Mouse (Mus musculus) forebrain, embryonic 15.5 days (tissue): ENCODE data around the gene Bglap2. TPM values are rescaled to one million over a fixed set of nuclear protein-coding genes. Genes with fewer than 3 reads are reported as not detected.
"Not testable (repeated sequence)": the region's sequence is repeated elsewhere in the genome, so short reads cannot be mapped to it uniquely, and the experiment has no call there.

Experiments
- ATAC-seq: fragments of 200-750 bp; cut with Nextera tagmentation; replicated peaks from 2 replicates; pipeline ENCODE4 v1.8.0; 2017; ENCODE audit warnings: mild to moderate bottlenecking, moderate TSS enrichment, moderate library complexity
- H3K27ac ChIP-seq: fragments of 300-500 bp; sonication (generic); replicated peaks from 2 replicates; pipeline ENCODE4 v1.5.1; 2015; ENCODE audit warnings: mild to moderate bottlenecking, inconsistent platforms
- H3K27me3 ChIP-seq: fragments of 300-500 bp; sonication (generic); 2 replicates; pipeline ENCODE4 v1.6.1; 2015; ENCODE audit warnings: inconsistent platforms
- H3K36me3 ChIP-seq: fragments of 300-500 bp; sonication (generic); 2 replicates; pipeline ENCODE4 v1.6.1; 2015; ENCODE audit warnings: mild to moderate bottlenecking, inconsistent platforms
- H3K4me1 ChIP-seq: fragments of 300-500 bp; sonication (generic); 2 replicates; pipeline ENCODE4 v1.6.1; 2015; ENCODE audit warnings: inconsistent platforms
- H3K4me2 ChIP-seq: fragments of 300-500 bp; sonication (generic); replicated peaks from 2 replicates; pipeline ENCODE4 v1.6.1; 2015; ENCODE audit warnings: mild to moderate bottlenecking, inconsistent platforms
- H3K4me3 ChIP-seq: fragments of 300-500 bp; sonication (generic); 2 replicates; pipeline ENCODE4 v1.5.1; 2015; ENCODE audit warnings: mild to moderate bottlenecking, inconsistent platforms
- H3K9ac ChIP-seq: fragments of 300-500 bp; sonication (generic); replicated peaks from 2 replicates; pipeline ENCODE4 v1.6.1; 2015; ENCODE audit warnings: mild to moderate bottlenecking, inconsistent platforms
- H3K9me3 ChIP-seq: fragments of 300-500 bp; sonication (generic); 2 replicates; pipeline ENCODE4 v1.6.1; 2016; ENCODE audit warnings: inconsistent platforms
- WGBS: fragments of 180-500 bp; shearing (Covaris S2); methylation state at CpG from one replicate; pipeline ENCODE4 v1.1.7; 2015; ENCODE audit warnings: mixed read lengths; 5-methylcytosine and 5-hydroxymethylcytosine counted together
- polyA plus RNA-seq: library from polyadenylated mRNA; unstranded; fragments of >200 nt; fragmentation: Nextera tagmentation; extraction: Ambion mirVana; gene quantifications from 2 replicates; pipeline ENCODE4 v1.2.1, GENCODE M21; 2015

The Bglap2 gene
- polyA plus RNA-seq, 1 experiment from 2014 or later, result not detected

DNA sequence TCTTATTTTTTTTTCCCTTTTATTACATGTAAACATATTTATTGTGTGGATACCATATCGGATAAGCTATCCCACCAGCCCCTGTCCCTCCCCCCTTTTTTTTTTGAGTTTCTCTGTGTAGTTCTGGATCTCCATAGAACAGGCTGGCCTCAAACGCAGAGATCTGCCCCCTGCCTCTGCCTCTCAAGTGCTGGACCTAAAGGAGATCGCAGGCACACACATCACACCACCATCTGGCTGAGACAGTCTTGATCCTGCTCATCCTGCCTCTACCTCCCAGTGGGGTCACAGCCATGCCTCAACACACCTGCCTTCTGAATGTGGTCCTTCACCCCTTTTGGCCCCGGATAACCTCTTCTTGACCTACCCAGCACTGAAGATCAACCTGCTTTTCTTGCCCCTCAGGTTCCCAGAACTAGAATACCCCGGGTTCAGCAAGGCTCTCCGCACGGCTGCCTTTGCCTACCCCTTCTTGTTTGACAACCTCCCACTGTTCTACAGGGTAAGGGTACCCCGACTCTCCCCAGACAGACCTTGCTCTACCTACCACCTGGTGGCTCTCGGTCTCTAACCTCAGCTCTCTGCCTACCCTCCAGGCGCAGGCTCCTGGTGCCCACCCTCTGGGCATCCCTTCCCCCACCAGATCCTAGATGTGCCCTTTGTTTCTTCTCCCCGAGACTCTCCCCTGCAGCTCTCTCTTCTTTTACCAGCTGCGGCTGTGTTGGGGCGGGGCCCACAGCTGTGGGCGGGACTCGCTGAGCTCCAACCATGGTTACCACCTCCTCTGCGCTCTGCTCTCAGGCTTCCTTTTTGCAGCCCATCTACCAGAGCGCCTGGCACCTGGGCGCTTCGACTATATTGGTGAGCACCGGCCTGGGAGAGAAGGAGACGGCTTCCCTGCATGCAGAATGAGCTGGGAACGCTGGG, 3.2 kb upstream of the Bglap2 start:
- peak overlapping the region; percentile 29 for H3K4me3 ChIP-seq
- H3K4me1 ChIP-seq, H3K36me3 ChIP-seq, H3K27me3 ChIP-seq, H3K9me3 ChIP-seq: not testable (repeated sequence)
- H3K4me2 ChIP-seq, result peak overlapping the region; percentile 41
- ATAC-seq, result peak; percentile 91
- H3K27ac ChIP-seq, result peak overlapping the region; percentile 84
- WGBS, result 4% methylated on average over 22 of the region's 22 CpGs
- H3K9ac ChIP-seq, result peak overlapping the region; percentile 47

DNA sequence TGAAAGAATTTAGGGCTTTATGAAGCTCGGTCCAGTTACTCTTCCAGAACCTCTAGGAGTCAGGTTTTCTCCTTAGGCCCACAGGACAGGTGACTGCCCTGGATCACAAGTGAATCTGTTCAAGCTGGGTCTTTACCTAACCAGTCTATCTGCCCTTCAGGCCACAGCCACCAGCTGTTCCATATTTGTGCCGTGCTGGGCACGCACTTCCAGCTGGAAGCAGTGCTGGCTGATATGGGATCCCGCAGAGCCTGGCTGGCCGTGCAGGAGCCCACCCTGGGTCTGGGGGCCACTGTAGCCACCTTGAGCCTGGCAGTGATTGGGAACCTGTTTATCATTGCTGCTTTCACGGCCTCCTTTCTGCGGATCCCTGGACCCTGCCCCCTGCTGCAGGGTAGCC, 1.9 kb downstream of the Bglap2 start:
- not testable (repeated sequence) for H3K36me3 ChIP-seq, H3K4me3 ChIP-seq, H3K9ac ChIP-seq, H3K27me3 ChIP-seq, H3K9me3 ChIP-seq, H3K4me1 ChIP-seq
- Histone ChIP-seq H3K4me2 (peak overlapping the region; percentile 18; the same call in 1 of the 2 replicates), H3K27ac (peak overlapping the region; percentile 80)
- 23% methylated on average over 7 of the region's 7 CpGs for WGBS
- 0 out of 2 replicates have a peak, but pooled peaks have one; percentile 29 for ATAC-seq

GRCm38 (mm10) chr3:88375750-88376626, 2.5 kb downstream of the Bglap2 start:
- H3K4me1 ChIP-seq, H3K9me3 ChIP-seq, H3K27me3 ChIP-seq, H3K36me3 ChIP-seq: not testable (repeated sequence)
- H3K27ac ChIP-seq, result peak overlapping the region; percentile 80
- peak; percentile 94 for ATAC-seq
- peak overlapping the region; percentile 5; the same call in 1 of the 2 replicates for H3K9ac ChIP-seq
- H3K4me3 ChIP-seq, result peak overlapping the region; percentile 9; the same call in 1 of the 2 replicates
- WGBS, result 9% methylated on average over 19 of the region's 19 CpGs
- H3K4me2 ChIP-seq, result peak overlapping the region; percentile 18

GRCm38 (mm10) chr3:88372643-88373042, 5.9 kb downstream of the Bglap2 start, which contains the start of gene Bglap3:
Bglap3 (minus strand) TSS chr3:88372743.
- not testable (repeated sequence) for H3K4me2 ChIP-seq, H3K9ac ChIP-seq, ATAC-seq, H3K36me3 ChIP-seq, H3K27me3 ChIP-seq, H3K27ac ChIP-seq, H3K4me1 ChIP-seq, H3K4me3 ChIP-seq, H3K9me3 ChIP-seq
- WGBS, result 94% methylated on average over 9 of the region's 9 CpGs

- H3K4me1 ChIP-seq, H3K9ac ChIP-seq, H3K4me3 ChIP-seq, H3K4me2 ChIP-seq, H3K9me3 ChIP-seq, ATAC-seq, H3K36me3 ChIP-seq, H3K27ac ChIP-seq, H3K27me3 ChIP-seq: not testable (repeated sequence)
- WGBS, result 95% methylated on average over 7 of the region's 7 CpGs
Observed at GRCm38 (mm10) chr3:88368511-88368910, 10.0 kb downstream of the Bglap2 start.

GRCm38 (mm10) chr3:88367517-88367916, 11.0 kb downstream of the Bglap2 start:
- H3K27ac ChIP-seq, H3K4me2 ChIP-seq, H3K4me3 ChIP-seq, H3K36me3 ChIP-seq, H3K27me3 ChIP-seq, H3K4me1 ChIP-seq, H3K9me3 ChIP-seq, H3K9ac ChIP-seq: not testable (repeated sequence)
- ATAC-seq, result 0 out of 2 replicates have a peak, but pooled peaks have one; percentile 24
- WGBS, result 45% methylated on average over 3 of the region's 7 CpGs

DNA sequence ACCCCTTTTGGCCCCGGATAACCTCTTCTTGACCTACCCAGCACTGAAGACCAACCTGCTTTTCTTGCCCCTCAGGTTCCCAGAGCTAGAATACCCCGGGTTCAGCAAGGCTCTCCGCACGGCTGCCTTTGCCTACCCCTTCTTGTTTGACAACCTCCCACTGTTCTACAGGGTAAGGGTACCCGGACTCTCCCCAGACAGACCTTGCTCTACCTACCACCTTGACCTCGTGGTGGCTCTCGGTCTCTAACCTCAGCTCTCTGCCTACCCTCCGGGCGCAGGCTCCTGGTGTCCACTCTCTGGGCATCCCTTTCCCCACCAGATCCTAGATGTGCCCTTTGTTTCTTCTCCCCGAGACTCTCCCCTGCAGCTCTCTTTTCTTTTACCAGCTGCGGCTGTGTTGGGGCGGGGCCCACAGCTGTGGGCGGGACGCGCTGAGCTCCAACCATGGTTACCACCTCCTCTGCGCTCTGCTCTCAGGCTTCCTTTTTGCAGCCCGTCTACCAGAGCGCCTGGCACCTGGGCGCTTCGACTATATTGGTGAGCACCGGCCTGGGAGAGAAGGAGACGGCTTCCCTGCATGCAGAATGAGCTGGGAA, 11.6 kb downstream of the Bglap2 start:
- peak overlapping the region; percentile 35 for H3K4me2 ChIP-seq
- WGBS, result 2% methylated on average over 22 of the region's 22 CpGs
- H3K4me3 ChIP-seq, result peak overlapping the region; percentile 35
- H3K27me3 ChIP-seq, H3K36me3 ChIP-seq, H3K4me1 ChIP-seq, H3K9me3 ChIP-seq: not testable (repeated sequence)
- ATAC-seq, result peak; percentile 89
- H3K27ac ChIP-seq, result peak overlapping the region; percentile 80
- H3K9ac ChIP-seq, result peak overlapping the region; percentile 43; the same call in 1 of the 2 replicates

- no peak for ATAC-seq
- no peak overlapping the region for H3K27ac ChIP-seq
- H3K4me1 ChIP-seq, result no peaks in the 10 kb centered on the region
- peaks cover 9% of the 10 kb centered on the region; the same call in 1 of the 2 replicates for H3K27me3 ChIP-seq
- WGBS, result 43% methylated on average over 34 of the region's 34 CpGs
- no peaks in the 10 kb centered on the region for H3K9me3 ChIP-seq
- peak overlapping the region; percentile 35; the same call in 1 of the 2 replicates for H3K4me2 ChIP-seq
- H3K4me3 ChIP-seq, result no peak overlapping the region
- H3K36me3 ChIP-seq, result peaks cover 15% of the 10 kb centered on the region
- H3K9ac ChIP-seq, result no peak overlapping the region
Observed at GRCm38 (mm10) chr3:88365705-88366361, 12.7 kb downstream of the Bglap2 start.

DNA sequence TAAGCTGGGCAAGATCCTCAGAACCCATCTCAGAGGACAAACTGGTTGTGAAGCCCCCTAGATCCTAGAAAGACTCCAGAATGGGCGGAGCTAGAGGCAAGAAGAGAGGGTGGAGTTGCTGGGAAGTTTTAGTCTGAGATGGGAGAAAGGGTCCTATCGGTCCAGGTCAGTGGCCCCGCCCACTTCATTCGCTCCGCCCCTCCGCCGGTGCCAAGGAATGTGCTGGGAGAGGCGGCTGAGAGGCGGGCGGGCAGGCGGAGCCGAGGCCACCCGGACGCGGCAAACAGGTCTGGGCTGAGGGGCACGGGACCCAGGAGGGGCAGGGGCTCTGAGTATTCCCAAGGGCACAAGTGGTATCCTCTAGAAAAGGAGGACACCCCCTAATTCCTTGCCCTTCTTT, 14.2 kb downstream of the Bglap2 start, which contains the start of gene Paqr6:
Gene Paqr6 (plus strand): TSS at position 248 of the 400 bp plus-strand sequence.
- Histone ChIP-seq H3K27ac (no peak within 1 kb of the TSS), H3K4me3 (no peak within 1 kb of the TSS), H3K9me3 (no peaks in the 10 kb centered on the region), H3K4me1 (no peaks in the 10 kb centered on the region), H3K9ac (no peak within 1 kb of the TSS), H3K27me3 (peaks cover 9% of the 10 kb centered on the region; the same call in 1 of the 2 replicates), H3K36me3 (peaks cover 30% of the 10 kb centered on the region), H3K4me2 (0 out of 2 replicates have a peak within 1 kb of the TSS, but pooled peaks have one; percentile 12)
- WGBS, result 2% methylated on average over 16 of the region's 16 CpGs
- ATAC-seq, result no peak

DNA sequence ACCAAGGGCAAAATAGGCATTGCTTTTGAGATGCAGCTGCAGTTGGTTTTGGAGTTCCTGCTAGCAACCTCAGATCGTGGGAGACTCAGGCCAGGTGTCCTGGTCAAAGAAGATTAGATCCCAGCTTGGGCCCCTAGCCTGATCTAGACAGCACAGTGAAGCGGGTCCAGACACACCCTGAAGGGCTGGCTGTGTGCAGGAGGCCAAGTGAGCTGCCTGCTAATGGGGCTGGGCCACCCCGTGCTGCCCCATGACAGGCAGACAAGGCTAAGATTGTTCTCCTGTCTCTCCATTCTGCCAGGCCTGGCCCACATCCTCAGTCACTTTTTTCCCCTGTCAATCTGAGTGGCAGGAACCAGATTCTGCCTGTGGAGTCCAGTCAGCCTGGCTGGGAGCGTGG, 14.8 kb downstream of the Bglap2 start:
- WGBS, result 50% methylated on average over 4 of the region's 4 CpGs
- Histone ChIP-seq H3K9me3 (no peaks in the 10 kb centered on the region), H3K4me1 (no peaks in the 10 kb centered on the region), H3K4me3 (no peak overlapping the region), H3K4me2 (no peak overlapping the region), H3K27ac (no peak overlapping the region), H3K9ac (no peak overlapping the region), H3K36me3 (peaks cover 36% of the 10 kb centered on the region), H3K27me3 (peaks cover 9% of the 10 kb centered on the region; the same call in 1 of the 2 replicates)
- no peak for ATAC-seq

DNA sequence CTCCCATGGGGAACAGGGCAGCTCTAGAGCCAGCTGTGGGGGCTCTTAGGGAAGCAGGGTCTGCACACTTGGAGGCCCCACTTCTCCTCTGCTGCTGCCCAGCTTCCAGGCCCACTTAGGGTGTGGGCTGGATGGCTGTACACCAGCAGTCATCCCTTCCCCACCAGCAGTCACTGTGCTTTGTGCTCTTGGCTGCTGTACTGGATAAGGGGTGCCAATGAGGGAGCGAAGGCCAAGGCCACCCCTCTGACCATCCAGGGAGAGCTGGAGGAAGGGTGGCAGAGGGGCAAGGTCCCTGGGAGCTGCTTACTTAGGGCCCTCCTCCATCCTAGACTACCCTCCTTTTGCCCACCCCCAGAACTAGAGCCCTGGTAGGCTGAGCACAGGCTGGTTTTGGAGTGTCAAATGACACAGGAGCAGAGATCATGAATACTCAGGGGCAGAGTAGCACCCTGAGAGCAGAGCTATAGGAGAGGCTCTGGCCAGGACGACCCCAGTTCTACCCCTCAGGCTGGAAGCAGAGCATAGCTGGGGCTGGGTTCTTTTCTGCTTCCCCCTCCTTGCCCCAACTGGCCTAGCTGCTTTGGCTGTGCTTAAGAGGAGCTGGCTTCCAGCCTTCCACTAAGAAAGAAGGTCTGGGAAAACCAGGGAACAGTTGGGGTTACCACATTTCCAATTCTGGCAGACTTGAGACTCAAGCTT, 16.7 kb downstream of the Bglap2 start:
- Histone ChIP-seq H3K27ac (no peak overlapping the region), H3K4me1 (no peaks in the 10 kb centered on the region), H3K9me3 (no peaks in the 10 kb centered on the region), H3K27me3 (peaks cover 9% of the 10 kb centered on the region; the same call in 1 of the 2 replicates), H3K9ac (no peak overlapping the region), H3K4me3 (no peak overlapping the region), H3K36me3 (peaks cover 53% of the 10 kb centered on the region), H3K4me2 (no peak overlapping the region)
- ATAC-seq, result no peak
- 93% methylated on average over 2 of the region's 2 CpGs for WGBS
